Mouse (Mus musculus) heart, adult 2 months (tissue): ENCODE results near the gene Colq. TPM values are rescaled to one million over a fixed set of nuclear protein-coding genes. Genes with fewer than 3 reads are reported as not detected.

ENCODE experiments used
- DNase-seq, 2 experiments: peaks; one replicate each; pipeline ENCODE4 v3.0.0; 2021
- H3K27ac ChIP-seq: fragments of 200-600 bp; 2 replicates; pipeline ENCODE4 v1.8.1; 2022
- H3K27me3 ChIP-seq: fragments of 200-500 bp; 2 replicates; pipeline ENCODE4 v1.6.1; 2012; ENCODE audit warnings: mild to moderate bottlenecking, low read length, inconsistent platforms, mixed read lengths; ENCODE audit not compliant: control insufficient read depth, insufficient read depth
- H3K36me3 ChIP-seq: fragments of 200-500 bp; 2 replicates; pipeline ENCODE4 v1.6.1; 2012; ENCODE audit warnings: low read length, inconsistent platforms; ENCODE audit not compliant: control insufficient read depth, insufficient read depth
- H3K4me1 ChIP-seq: fragments of 200-500 bp; 2 replicates; pipeline ENCODE4 v1.6.1; 2011; ENCODE audit warnings: low read length; ENCODE audit not compliant: control insufficient read depth, insufficient read depth
- H3K4me3 ChIP-seq: fragments of 200-600 bp; 2 replicates; pipeline ENCODE4 v1.8.1; 2022
- H3K79me2 ChIP-seq: fragments of 200-500 bp; replicated peaks from 2 replicates; pipeline ENCODE4 v1.6.1; 2012; ENCODE audit warnings: mild to moderate bottlenecking, inconsistent platforms, low read length, moderate library complexity, mixed read lengths; ENCODE audit not compliant: control insufficient read depth, insufficient read depth
- H3K9ac ChIP-seq: fragments of 200-500 bp; 2 replicates; pipeline ENCODE4 v1.6.1; 2012; ENCODE audit warnings: low read depth, mild to moderate bottlenecking, control low read depth, inconsistent platforms, low read length, mixed read lengths
- CTCF ChIP-seq: fragments of 200-600 bp; IDR thresholded peaks from 2 replicates; pipeline ENCODE4 v1.8.1; 2022; ENCODE audit warnings: antibody characterized with exemption, mild to moderate bottlenecking, moderate library complexity
- EP300 ChIP-seq: fragments of 200-500 bp; IDR thresholded peaks from 2 replicates; pipeline ENCODE4 v1.6.1; 2011; ENCODE audit warnings: low read depth, low read length, control low read depth; ENCODE audit not compliant: insufficient read depth
- POLR2A ChIP-seq: fragments of 200-500 bp; IDR thresholded peaks from 2 replicates; pipeline ENCODE4 v1.6.1; 2011; ENCODE audit warnings: mild to moderate bottlenecking, low read depth, low read length, control low read depth; ENCODE audit not compliant: insufficient read depth
- WGBS: fragments of 180-500 bp; shearing (Covaris S2); methylation state at CpG from one replicate; pipeline ENCODE4 v1.1.7; 2018; 5-methylcytosine and 5-hydroxymethylcytosine counted together
- intact Hi-C: fragments of 180-260 bp; cut with DNase I; formaldehyde crosslinking; loops from one replicate; pipeline ENCODE4 v1.15.1; 2025
- polyA plus RNA-seq: library from polyadenylated mRNA; depleted of rRNA; stranded (reverse); fragments of >200 nt; gene quantifications from 2 replicates; pipeline ENCODE4 v1.2.3, GENCODE M21; 2012
- total RNA-seq, 2 experiments: library from RNA; stranded (reverse); gene quantifications; 2 replicates each; pipeline ENCODE4 v1.2.3; 2021

The Colq gene
- total and polyA plus RNA-seq, 3 experiments, result 10.0 to 12.6 (median 11.3) TPM

- DNase-seq, result peak; percentile 93
- Histone ChIP-seq H3K36me3 (peaks cover 4% of the 10 kb centered on the region), H3K4me1 (peaks cover 9% of the 10 kb centered on the region), H3K4me3 (peak within 1 kb of the TSS; percentile 91), H3K27ac (peak within 1 kb of the TSS; percentile 87), H3K27me3 (no peaks in the 10 kb centered on the region), H3K79me2 (peaks cover 7% of the 10 kb centered on the region), H3K9ac (peak within 1 kb of the TSS; percentile 88)
- TF ChIP-seq CTCF, result no peak
- TF ChIP-seq EP300, result peak; percentile 68; the same call in 1 of the 2 replicates
- peak; percentile 82 for TF ChIP-seq POLR2A
- intact Hi-C loops, result no loop called here
- under 1% methylated on average over 49 of the region's 49 CpGs for WGBS
These were observed 96.1 kb downstream of the Colq start, which contains the start of gene Mettl6 for GRCm38 (mm10) chr14:31494975-31495455. Gene Mettl6 (minus strand): TSS chr14:31495040.

- H3K9ac ChIP-seq, result peak within 1 kb of the TSS; percentile 88
- H3K4me1 ChIP-seq, result peaks cover 9% of the 10 kb centered on the region
- no peak for DNase-seq
- peaks cover 4% of the 10 kb centered on the region for H3K36me3 ChIP-seq
- TF ChIP-seq POLR2A (no peak), CTCF (no peak), EP300 (no peak)
- H3K27me3 ChIP-seq, result no peaks in the 10 kb centered on the region
- H3K27ac ChIP-seq, result peak within 1 kb of the TSS; percentile 87
- intact Hi-C loops, result no loop called here
- peak within 1 kb of the TSS; percentile 91 for H3K4me3 ChIP-seq
- WGBS, result under 1% methylated on average over 37 of the region's 37 CpGs
- H3K79me2 ChIP-seq, result peaks cover 7% of the 10 kb centered on the region
These were observed 96.7 kb downstream of the Colq start, which contains the start of gene Eaf1 for GRCm38 (mm10) chr14:31494349-31494974. Gene Eaf1 (plus strand): TSS chr14:31494399.

- H3K4me3 ChIP-seq, result peak overlapping the region; percentile 91
- peaks cover 7% of the 10 kb centered on the region for H3K79me2 ChIP-seq
- peaks cover 9% of the 10 kb centered on the region for H3K4me1 ChIP-seq
- 20% methylated on average over 9 of the region's 9 CpGs for WGBS
- intact Hi-C loops, result no loop called here
- peak overlapping the region; percentile 87 for H3K27ac ChIP-seq
- H3K27me3 ChIP-seq, result no peaks in the 10 kb centered on the region
- H3K9ac ChIP-seq, result peak overlapping the region; percentile 88
- H3K36me3 ChIP-seq, result peaks cover 4% of the 10 kb centered on the region
- no peak for TF ChIP-seq POLR2A
- no peak for TF ChIP-seq EP300
- no peak for TF ChIP-seq CTCF
- DNase-seq, result no peak
These were observed 97.2 kb downstream of the Colq start for GRCm38 (mm10) chr14:31493901-31494300.

GRCm38 (mm10) chr14:31488055-31488454 is 103.1 kb downstream of the Colq start:
- Histone ChIP-seq H3K27me3 (no peaks in the 10 kb centered on the region), H3K9ac (no peak overlapping the region), H3K27ac (no peak overlapping the region), H3K36me3 (peaks cover under 1% of the 10 kb centered on the region), H3K4me3 (no peak overlapping the region), H3K79me2 (no peaks in the 10 kb centered on the region), H3K4me1 (no peaks in the 10 kb centered on the region)
- TF ChIP-seq POLR2A (no peak), EP300 (no peak), CTCF (no peak)
- intact Hi-C loops, result no loop called here
- DNase-seq, result no peak
- WGBS, result 90% methylated on average over 6 of the region's 6 CpGs

GRCm38 (mm10) chr14:31486465-31486864 is 104.7 kb downstream of the Colq start:
- intact Hi-C loops, result no loop called here
- TF ChIP-seq CTCF, result 0 out of 2 replicates have a peak, but pooled peaks have one; percentile 4
- TF ChIP-seq POLR2A, result no peak
- Histone ChIP-seq H3K27me3 (no peaks in the 10 kb centered on the region), H3K79me2 (no peaks in the 10 kb centered on the region), H3K27ac (no peak overlapping the region), H3K36me3 (no peaks in the 10 kb centered on the region; the same call in 1 of the 2 replicates), H3K4me3 (no peak overlapping the region), H3K9ac (no peak overlapping the region), H3K4me1 (no peaks in the 10 kb centered on the region)
- WGBS, result 62% methylated on average over 4 of the region's 4 CpGs
- DNase-seq, result no peak

- Histone ChIP-seq H3K9ac (no peak overlapping the region), H3K4me3 (no peak overlapping the region), H3K36me3 (no peaks in the 10 kb centered on the region; the same call in 1 of the 2 replicates), H3K27ac (no peak overlapping the region), H3K4me1 (no peaks in the 10 kb centered on the region), H3K79me2 (no peaks in the 10 kb centered on the region), H3K27me3 (no peaks in the 10 kb centered on the region)
- WGBS, result 90% methylated on average over 5 of the region's 5 CpGs
- TF ChIP-seq POLR2A (no peak), EP300 (no peak), CTCF (no peak)
- no peak for DNase-seq
- intact Hi-C loops, result no loop called here
These were observed 108.7 kb downstream of the Colq start for GRCm38 (mm10) chr14:31482417-31482816.
